Mouse (Mus musculus) erythroblast, embryonic 14.5 days (primary cell): ENCODE results near the gene Hand1.
"Not testable (repeated sequence)": the region's sequence is repeated elsewhere in the genome, so short reads cannot be mapped to it uniquely, and the experiment has no call there.

ENCODE experiments used
- GATA1 ChIP-seq: IDR thresholded peaks from 2 replicates; pipeline ENCODE4 v1.6.1; 2012; ENCODE audit warnings: low read length, inconsistent platforms, mixed read lengths
- TAL1 ChIP-seq: IDR thresholded peaks from 3 replicates; pipeline ENCODE4 v1.6.1; 2012; ENCODE audit warnings: low read length, inconsistent platforms, mixed read lengths

DNA sequence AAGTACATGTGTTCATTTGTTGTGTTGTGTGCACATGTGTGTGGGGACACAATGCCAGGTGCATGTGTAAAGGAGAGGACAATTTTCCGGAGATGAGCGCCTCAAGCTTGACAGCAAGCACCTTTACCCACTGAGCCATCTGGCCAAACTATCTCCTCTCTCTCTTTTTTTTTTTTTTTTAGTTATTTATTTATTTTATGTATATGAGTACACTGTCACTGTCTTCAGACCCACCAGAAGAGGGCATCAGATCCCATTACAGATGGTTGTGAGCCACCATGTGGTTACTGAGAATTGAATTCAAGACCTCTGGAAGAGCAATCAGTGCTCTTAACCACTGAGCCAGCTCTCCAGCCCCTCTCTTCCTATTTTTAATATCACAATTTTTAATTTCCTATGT, 9.5 kb downstream of the Hand1 start:
- TF ChIP-seq TAL1, GATA1: not testable (repeated sequence)
